Mouse (Mus musculus) ovary, adult 18-20 months (tissue): Measurements from ENCODE around the gene Hmox1.

Experiments
- DNase-seq: peaks from one replicate; pipeline ENCODE4 v3.0.0; 2022; ENCODE audit warnings: low spot score, mixed read lengths

Hmox1 gene

GRCm38 (mm10) chr8:75088989-75089881 lies 4.2 kb upstream of the Hmox1 start:
- peak; percentile 81 for DNase-seq

- no peak for DNase-seq
These were observed 2.5 kb upstream of the Hmox1 start for GRCm38 (mm10) chr8:75090781-75091365.

DNA sequence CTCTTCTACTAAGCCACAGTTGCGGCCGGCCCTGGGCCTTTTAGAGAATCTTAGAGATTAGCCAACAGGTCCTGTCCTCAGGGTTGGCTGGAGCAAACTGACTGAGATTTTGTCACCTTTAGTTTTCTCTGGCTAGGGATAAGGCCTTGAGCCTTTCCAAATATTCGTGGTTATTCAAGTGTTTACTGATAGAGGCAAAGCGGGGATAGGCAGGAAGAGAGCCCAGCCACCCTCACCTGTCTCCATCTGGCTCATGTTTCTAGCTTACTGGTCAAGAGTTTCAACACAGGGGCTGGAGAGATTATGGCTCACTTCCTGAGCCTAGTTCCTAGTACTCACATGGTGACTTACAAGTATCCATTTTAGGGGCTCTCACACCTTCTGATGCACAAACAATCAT lies 9.5 kb downstream of the Hmox1 start:
- no peak for DNase-seq

DNA sequence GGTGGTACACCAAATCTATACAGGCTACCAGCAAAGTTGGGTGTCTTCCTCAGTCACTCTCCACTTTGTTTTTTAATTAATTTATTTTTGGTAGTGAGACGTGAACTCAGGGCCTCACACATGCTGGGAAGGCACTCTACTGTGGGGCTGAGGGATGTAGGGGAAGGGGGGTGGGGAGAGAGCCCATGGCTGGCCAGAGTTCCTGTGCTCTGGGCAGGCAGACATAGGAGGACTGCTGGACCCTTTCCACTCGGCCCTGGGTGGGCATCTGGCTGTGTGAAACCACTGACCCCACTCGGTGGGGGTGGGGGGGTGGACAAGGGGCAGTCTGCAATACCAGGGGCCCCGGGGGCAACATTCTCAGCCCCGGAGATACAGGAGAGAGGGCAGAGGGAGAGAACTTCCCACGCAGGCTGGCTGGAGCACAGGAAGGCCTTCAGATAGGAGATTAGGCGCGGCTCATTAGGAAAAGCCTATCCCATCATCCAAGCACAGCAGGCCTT lies 10.0 kb downstream of the Hmox1 start:
- peak; percentile 13 for DNase-seq

DNA sequence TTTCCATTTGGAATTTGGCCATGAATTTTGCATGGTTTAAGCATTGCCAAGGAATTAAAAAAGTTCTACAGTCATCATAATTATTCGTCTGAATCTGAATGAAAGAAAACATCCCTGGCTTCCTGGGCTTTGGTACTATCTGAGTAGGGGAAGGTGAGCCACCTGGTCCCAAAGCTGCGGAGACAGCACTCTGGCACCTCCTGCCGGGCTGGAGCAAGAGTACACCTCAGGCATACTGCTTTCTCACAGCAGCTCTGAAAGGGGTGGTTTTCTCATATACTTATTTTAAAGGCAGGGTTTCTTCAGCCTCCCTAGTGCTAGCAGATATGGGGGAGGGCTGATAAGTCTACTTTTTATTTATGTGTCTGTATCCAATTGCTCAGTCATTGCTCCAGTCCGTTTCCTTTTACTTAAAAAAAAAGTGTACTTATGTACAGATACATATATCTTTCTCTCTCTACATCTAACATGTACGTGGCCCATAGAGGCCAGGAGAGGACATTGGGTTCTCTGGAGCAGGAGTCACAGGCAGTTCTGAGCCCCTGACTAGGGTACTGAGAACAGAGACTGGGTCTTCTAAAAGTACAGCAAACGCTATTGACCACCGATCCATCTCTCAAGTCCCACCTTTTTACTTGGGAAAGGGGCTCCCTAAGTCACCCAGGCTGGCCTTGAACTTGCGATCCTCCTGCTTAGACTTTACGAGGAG lies 15.3 kb downstream of the Hmox1 start:
- DNase-seq: peak; percentile 61

DNA sequence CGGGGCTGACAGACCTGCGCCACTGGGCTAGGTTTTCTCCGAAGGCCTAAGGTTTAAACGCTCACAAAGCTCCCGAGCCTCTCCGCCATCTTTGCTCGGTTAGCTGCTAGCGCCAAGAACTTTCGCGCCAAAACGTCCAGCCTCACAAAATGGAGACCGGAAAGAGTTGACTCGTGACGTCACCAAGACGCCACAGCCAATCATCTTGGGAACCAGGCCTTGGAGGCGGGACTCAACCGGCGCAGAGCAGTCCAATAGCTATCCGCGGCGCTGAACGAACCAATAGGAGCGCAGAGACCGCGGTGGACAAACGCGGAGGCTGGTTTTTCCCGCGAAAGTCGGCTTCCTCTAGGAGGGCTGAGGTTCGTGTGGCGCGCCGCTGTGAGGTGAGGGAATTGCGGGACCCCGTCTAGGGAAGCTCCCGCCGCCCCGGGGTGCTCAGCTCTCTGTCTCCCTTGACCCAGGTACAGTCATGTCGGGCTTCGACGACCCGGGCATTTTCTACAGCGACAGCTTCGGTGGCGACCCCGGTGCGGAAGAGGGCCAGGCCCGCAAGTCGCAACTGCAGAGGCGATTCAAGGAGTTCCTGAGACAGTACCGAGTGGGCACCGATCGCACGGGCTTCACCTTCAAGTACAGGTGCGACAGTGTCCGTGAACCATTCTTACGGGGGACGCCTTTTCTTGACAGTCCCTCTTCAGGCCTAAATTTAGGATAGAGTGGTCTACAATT lies 16.0 kb downstream of the Hmox1 start, which contains the start of gene Mcm5:
TSS of gene Mcm5 (plus strand) at position 334 of the 732 bp plus-strand sequence.
- peak; percentile 98 for DNase-seq

DNA sequence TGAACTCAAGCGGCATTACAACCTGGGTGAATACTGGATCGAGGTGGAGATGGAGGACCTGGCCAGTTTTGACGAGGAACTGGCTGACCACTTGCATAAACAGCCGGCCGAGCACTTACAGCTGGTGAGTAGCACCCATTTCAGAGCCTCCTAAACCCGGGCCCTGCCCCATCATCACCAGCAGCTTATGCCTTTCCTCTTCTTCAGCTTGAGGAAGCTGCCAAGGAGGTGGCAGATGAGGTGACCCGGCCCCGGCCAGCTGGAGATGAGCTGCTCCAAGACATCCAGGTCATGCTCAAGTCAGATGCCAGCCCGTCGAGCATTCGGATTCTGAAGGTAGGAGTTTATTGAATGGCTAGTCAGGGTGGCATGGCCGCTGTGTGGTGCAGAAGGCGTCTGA lies 16.7 kb downstream of the Hmox1 start:
- no peak for DNase-seq

- DNase-seq: no peak
These were observed 25.1 kb downstream of the Hmox1 start for GRCm38 (mm10) chr8:75118505-75118904.

GRCm38 (mm10) chr8:75119287-75119686 lies 25.9 kb downstream of the Hmox1 start:
- no peak for DNase-seq

- DNase-seq: no peak
These were observed 26.3 kb downstream of the Hmox1 start for GRCm38 (mm10) chr8:75119747-75120146.

DNA sequence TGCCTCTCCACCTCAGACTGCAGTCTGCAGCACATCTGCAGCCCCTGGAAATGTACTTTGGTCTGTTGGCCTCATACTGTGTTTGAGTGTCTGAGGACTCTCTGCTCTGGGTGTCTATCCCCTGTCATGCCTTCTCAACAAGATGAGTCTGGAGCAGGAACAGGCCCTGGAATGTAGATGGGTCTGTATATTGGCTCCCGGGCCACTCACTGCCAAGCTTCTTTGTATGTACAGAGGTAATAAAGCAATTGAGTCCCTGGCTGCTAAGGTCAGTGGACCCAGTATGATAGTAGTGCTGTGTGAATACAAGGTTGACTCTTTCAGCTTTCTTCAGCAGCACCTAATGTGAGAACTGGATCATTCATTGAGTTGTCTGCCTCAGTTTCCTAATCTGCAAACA lies 34.0 kb downstream of the Hmox1 start:
- no peak for DNase-seq

DNA sequence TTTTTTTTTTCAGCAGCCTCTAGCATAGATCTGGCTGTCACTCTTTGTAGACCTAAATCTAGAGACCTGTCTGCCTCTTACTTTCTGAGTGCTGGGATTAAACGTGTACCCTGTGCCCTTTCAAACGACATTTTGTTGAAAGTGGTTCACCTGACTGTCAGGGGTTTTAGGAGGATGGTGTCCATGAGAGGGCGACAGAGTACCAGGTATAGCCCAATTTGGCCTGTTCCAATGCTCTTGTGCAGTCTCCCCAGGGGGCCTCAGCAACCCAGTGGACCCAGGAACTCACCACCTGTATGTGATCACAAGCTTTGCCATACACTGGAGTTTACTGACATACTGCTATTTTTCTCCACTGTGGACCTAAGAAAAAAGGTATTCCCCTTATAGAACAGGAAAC lies 39.1 kb downstream of the Hmox1 start:
- no peak for DNase-seq

GRCm38 (mm10) chr8:75133399-75133798 lies 40.0 kb downstream of the Hmox1 start:
- DNase-seq: no peak

- DNase-seq: peak; percentile 64
These were observed 41.4 kb downstream of the Hmox1 start for GRCm38 (mm10) chr8:75134603-75135391.

- no peak for DNase-seq
These were observed 42.3 kb downstream of the Hmox1 start for GRCm38 (mm10) chr8:75135756-75136155.

GRCm38 (mm10) chr8:75136256-75136655 lies 42.8 kb downstream of the Hmox1 start:
- no peak for DNase-seq

DNA sequence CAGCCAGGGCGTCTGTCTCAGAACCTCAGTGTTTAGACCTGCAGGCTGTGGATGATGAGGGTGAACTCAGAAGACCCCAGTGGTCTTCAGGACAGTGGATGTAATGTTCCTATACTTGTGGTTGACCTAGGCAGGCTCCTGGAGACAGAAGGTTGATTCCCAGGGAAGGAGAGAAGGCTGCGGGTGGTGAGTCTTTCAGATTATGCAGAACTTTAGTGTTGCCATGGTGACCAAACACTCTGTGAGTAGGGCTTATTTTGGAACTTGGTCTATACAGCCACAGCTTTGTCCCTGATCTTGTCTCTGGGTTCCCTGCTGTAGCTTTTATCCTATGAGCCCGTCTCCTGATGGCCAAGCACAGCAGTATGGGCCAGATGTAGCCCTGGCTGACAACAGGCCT lies 44.1 kb downstream of the Hmox1 start:
- no peak for DNase-seq
